Mouse (Mus musculus): ENCODE results near the gene Mstn. TPM values are rescaled to one million over a fixed set of nuclear protein-coding genes. Genes with fewer than 3 reads are reported as not detected.

The Mstn gene
- polyA plus RNA-seq, 1 experiment from 2014 or later: 0.11 TPM

GRCm38 (mm10) chr1:53053087-53054022 lies 8.1 kb upstream of the Mstn start:
- H3K9me3 ChIP-seq (ENCODE audit: control insufficient read depth, low read length): no peaks in the 10 kb centered on the region
- no peaks in the 10 kb centered on the region for H3K4me1 ChIP-seq (ENCODE audit: control insufficient read depth, insufficient read depth, low read length)
- H3K4me3 ChIP-seq (replicated peaks; ENCODE audit: low read depth, low read length): no peak overlapping the region
- WGBS: 48% methylated on average over 9 of the region's 9 CpGs
- no peaks in the 10 kb centered on the region for H3K27me3 ChIP-seq (ENCODE audit: control insufficient read depth, insufficient read depth, low read length)
- ATAC-seq (ENCODE audit: low FRiP score, low TSS enrichment): peak; percentile 54; the same call in 1 of the 2 replicates
- H3K27ac ChIP-seq (replicated peaks; ENCODE audit: low read depth, low read length): no peak overlapping the region
- H3K4me2 ChIP-seq (ENCODE audit: low read length): no peak overlapping the region
- no peak overlapping the region for H3K9ac ChIP-seq (replicated peaks; ENCODE audit: low read length)
- peak; percentile 88 for DNase-seq
- H3K36me3 ChIP-seq (ENCODE audit: control insufficient read depth, insufficient read depth, low read length): no peaks in the 10 kb centered on the region

GRCm38 (mm10) chr1:53059106-53059505 lies 2.3 kb upstream of the Mstn start:
- H3K36me3 ChIP-seq (ENCODE audit: control insufficient read depth, insufficient read depth, low read length): no peaks in the 10 kb centered on the region
- H3K4me3 ChIP-seq (replicated peaks; ENCODE audit: low read depth, low read length): no peak overlapping the region
- no peak overlapping the region for H3K27ac ChIP-seq (replicated peaks; ENCODE audit: low read depth, low read length)
- H3K9ac ChIP-seq (replicated peaks; ENCODE audit: low read length): no peak overlapping the region
- H3K4me1 ChIP-seq (ENCODE audit: control insufficient read depth, insufficient read depth, low read length): 0 out of 2 replicates have a peak, but pooled peaks cover 10% of the 10 kb centered on the region
- H3K4me2 ChIP-seq (ENCODE audit: low read length): no peak overlapping the region
- DNase-seq: no peak
- H3K9me3 ChIP-seq (ENCODE audit: control insufficient read depth, low read length): no peaks in the 10 kb centered on the region
- ATAC-seq (ENCODE audit: low FRiP score, low TSS enrichment): no peak
- no peaks in the 10 kb centered on the region for H3K27me3 ChIP-seq (ENCODE audit: control insufficient read depth, insufficient read depth, low read length)
- 86% methylated on average over 5 of the region's 5 CpGs for WGBS

- H3K27ac ChIP-seq (replicated peaks; ENCODE audit: low read depth, low read length): no peak overlapping the region
- no peak overlapping the region for H3K4me2 ChIP-seq (ENCODE audit: low read length)
- no peaks in the 10 kb centered on the region for H3K27me3 ChIP-seq (ENCODE audit: control insufficient read depth, insufficient read depth, low read length)
- no peak overlapping the region for H3K9ac ChIP-seq (replicated peaks; ENCODE audit: low read length)
- no peaks in the 10 kb centered on the region for H3K9me3 ChIP-seq (ENCODE audit: control insufficient read depth, low read length)
- 41% methylated on average over 8 of the region's 8 CpGs for WGBS
- H3K4me3 ChIP-seq (replicated peaks; ENCODE audit: low read depth, low read length): no peak overlapping the region
- DNase-seq (no peak), ATAC-seq (ENCODE audit: low FRiP score, low TSS enrichment) (peak; percentile 24; the same call in 1 of the 2 replicates)
- no peaks in the 10 kb centered on the region for H3K36me3 ChIP-seq (ENCODE audit: control insufficient read depth, insufficient read depth, low read length)
- 0 out of 2 replicates have a peak, but pooled peaks cover 10% of the 10 kb centered on the region for H3K4me1 ChIP-seq (ENCODE audit: control insufficient read depth, insufficient read depth, low read length)
These were observed 941 bp upstream of the Mstn start for GRCm38 (mm10) chr1:53060499-53060898.

GRCm38 (mm10) chr1:53061871-53062608 lies 600 bp downstream of the Mstn start:
- no peaks in the 10 kb centered on the region for H3K9me3 ChIP-seq (ENCODE audit: control insufficient read depth, low read length)
- 0 out of 2 replicates have a peak, but pooled peaks cover 10% of the 10 kb centered on the region for H3K4me1 ChIP-seq (ENCODE audit: control insufficient read depth, insufficient read depth, low read length)
- H3K4me2 ChIP-seq (ENCODE audit: low read length): no peak overlapping the region
- no peak for ATAC-seq (ENCODE audit: low FRiP score, low TSS enrichment)
- 53% methylated on average over 13 of the region's 13 CpGs for WGBS
- no peaks in the 10 kb centered on the region for H3K36me3 ChIP-seq (ENCODE audit: control insufficient read depth, insufficient read depth, low read length)
- no peak overlapping the region for H3K9ac ChIP-seq (replicated peaks; ENCODE audit: low read length)
- no peak overlapping the region for H3K4me3 ChIP-seq (replicated peaks; ENCODE audit: low read depth, low read length)
- H3K27me3 ChIP-seq (ENCODE audit: control insufficient read depth, insufficient read depth, low read length): no peaks in the 10 kb centered on the region
- peak; percentile 20 for DNase-seq
- 0 out of 2 replicates have a peak overlapping the region, but pooled peaks have one; percentile 9 for H3K27ac ChIP-seq (replicated peaks; ENCODE audit: low read depth, low read length)

- no peak overlapping the region for H3K4me2 ChIP-seq (ENCODE audit: low read length)
- H3K27ac ChIP-seq (replicated peaks; ENCODE audit: low read depth, low read length): no peak overlapping the region
- no peak for DNase-seq
- 0 out of 2 replicates have a peak, but pooled peaks cover 10% of the 10 kb centered on the region for H3K4me1 ChIP-seq (ENCODE audit: control insufficient read depth, insufficient read depth, low read length)
- ATAC-seq (ENCODE audit: low FRiP score, low TSS enrichment): no peak
- 90% methylated on average over 4 of the region's 4 CpGs for WGBS
- no peaks in the 10 kb centered on the region for H3K36me3 ChIP-seq (ENCODE audit: control insufficient read depth, insufficient read depth, low read length)
- no peak overlapping the region for H3K9ac ChIP-seq (replicated peaks; ENCODE audit: low read length)
- H3K4me3 ChIP-seq (replicated peaks; ENCODE audit: low read depth, low read length): no peak overlapping the region
- H3K9me3 ChIP-seq (ENCODE audit: control insufficient read depth, low read length): no peaks in the 10 kb centered on the region
- H3K27me3 ChIP-seq (ENCODE audit: control insufficient read depth, insufficient read depth, low read length): no peaks in the 10 kb centered on the region
These were observed 2.5 kb downstream of the Mstn start for GRCm38 (mm10) chr1:53063921-53064320.

- Histone ChIP-seq H3K36me3 (ENCODE audit: control insufficient read depth, insufficient read depth, low read length) (no peaks in the 10 kb centered on the region), H3K9me3 (ENCODE audit: control insufficient read depth, low read length) (no peaks in the 10 kb centered on the region), H3K4me2 (ENCODE audit: low read length) (no peak overlapping the region), H3K4me1 (ENCODE audit: control insufficient read depth, insufficient read depth, low read length) (no peaks in the 10 kb centered on the region), H3K4me3 (replicated peaks; ENCODE audit: low read depth, low read length) (no peak overlapping the region), H3K27ac (replicated peaks; ENCODE audit: low read depth, low read length) (no peak overlapping the region), H3K27me3 (ENCODE audit: control insufficient read depth, insufficient read depth, low read length) (no peaks in the 10 kb centered on the region), H3K9ac (replicated peaks; ENCODE audit: low read length) (no peak overlapping the region)
- WGBS: 78% methylated on average over 5 of the region's 5 CpGs
- no peak for ATAC-seq (ENCODE audit: low FRiP score, low TSS enrichment)
- no peak for DNase-seq
These were observed 8.5 kb downstream of the Mstn start for GRCm38 (mm10) chr1:53069726-53070514.

GRCm38 (mm10) chr1:53070664-53071175 lies 9.3 kb downstream of the Mstn start:
- 93% methylated on average over 1 of the region's 1 CpGs for WGBS
- H3K9me3 ChIP-seq (ENCODE audit: control insufficient read depth, low read length): no peaks in the 10 kb centered on the region
- no peaks in the 10 kb centered on the region for H3K4me1 ChIP-seq (ENCODE audit: control insufficient read depth, insufficient read depth, low read length)
- H3K4me3 ChIP-seq (replicated peaks; ENCODE audit: low read depth, low read length): no peak overlapping the region
- ATAC-seq (ENCODE audit: low FRiP score, low TSS enrichment) (no peak), DNase-seq (no peak)
- no peak overlapping the region for H3K9ac ChIP-seq (replicated peaks; ENCODE audit: low read length)
- no peaks in the 10 kb centered on the region for H3K27me3 ChIP-seq (ENCODE audit: control insufficient read depth, insufficient read depth, low read length)
- no peak overlapping the region for H3K27ac ChIP-seq (replicated peaks; ENCODE audit: low read depth, low read length)
- H3K36me3 ChIP-seq (ENCODE audit: control insufficient read depth, insufficient read depth, low read length): no peaks in the 10 kb centered on the region
- no peak overlapping the region for H3K4me2 ChIP-seq (ENCODE audit: low read length)

GRCm38 (mm10) chr1:53076656-53077055 lies 15.2 kb downstream of the Mstn start:
- no peak for DNase-seq
- no peak overlapping the region for H3K4me3 ChIP-seq (replicated peaks; ENCODE audit: low read depth, low read length)

More at GRCm38 (mm10) chr1:53076656-53077055, 15.2 kb downstream of the Mstn start:
- no peaks in the 10 kb centered on the region for H3K36me3 ChIP-seq (ENCODE audit: control insufficient read depth, insufficient read depth, low read length)
- H3K9me3 ChIP-seq (ENCODE audit: control insufficient read depth, low read length): no peaks in the 10 kb centered on the region
- H3K4me2 ChIP-seq (ENCODE audit: low read length): no peak overlapping the region
- no peak overlapping the region for H3K9ac ChIP-seq (replicated peaks; ENCODE audit: low read length)
- no peak overlapping the region for H3K27ac ChIP-seq (replicated peaks; ENCODE audit: low read depth, low read length)
- H3K27me3 ChIP-seq (ENCODE audit: control insufficient read depth, insufficient read depth, low read length): no peaks in the 10 kb centered on the region
- 90% methylated on average over 3 of the region's 3 CpGs for WGBS
- no peak for ATAC-seq (ENCODE audit: low FRiP score, low TSS enrichment)
- H3K4me1 ChIP-seq (ENCODE audit: control insufficient read depth, insufficient read depth, low read length): no peaks in the 10 kb centered on the region
